15 mouse cellular contexts compared by ENCODE assay signal in genomic region chr5:114585682-114586081, GRCm38 (mm10). TPM values are rescaled to one million over a fixed set of nuclear protein-coding genes. Genes with fewer than 3 reads are reported as not detected.
DNase-seq lines count a peak whose midpoint lies in the region; ATAC-seq and TF ChIP-seq lines count a peak whose summit lies in the region.
"Had no signal": no experiment of that assay in that cellular context is flagged by ENCODE, and none has a peak within 500 bp of the region (broad histone marks: within the 10 kb centered on the region; RNA-seq: fewer than 3 reads in every experiment).

No protein-coding gene starts in this region.

- H3K9me3 ChIP-seq in hindbrain, embryonic 12.5 days (replicated peaks), result no peaks in the 10 kb centered on the region
- H3K9me3 ChIP-seq in hindbrain, postnatal 0 days (ENCODE audit: low read length), result no peaks in the 10 kb centered on the region
- H3K9me3 ChIP-seq in neural tube, embryonic 12.5 days, result no peaks in the 10 kb centered on the region
- no peaks in the 10 kb centered on the region for H3K9me3 ChIP-seq in neural tube, embryonic 15.5 days (replicated peaks)
- no peaks in the 10 kb centered on the region for H3K9me3 ChIP-seq in limb, embryonic 12.5 days
- H3K9me3 ChIP-seq in stomach, postnatal 0 days (ENCODE audit: control insufficient read depth, low read length), result no peaks in the 10 kb centered on the region
- H3K9me3 ChIP-seq: G1E; limb, embryonic 15.5 days had no signal

- H3K9ac ChIP-seq in hindbrain, embryonic 12.5 days, result peak overlapping the region; percentile 41; the same call in 1 of the 2 replicates
- no peak overlapping the region for H3K9ac ChIP-seq in hindbrain, postnatal 0 days (replicated peaks; ENCODE audit: low read length)
- H3K9ac ChIP-seq in neural tube, embryonic 12.5 days, result no peak overlapping the region
- no peak overlapping the region for H3K9ac ChIP-seq in neural tube, embryonic 15.5 days (replicated peaks)
- no peak overlapping the region for H3K9ac ChIP-seq in limb, embryonic 12.5 days (replicated peaks)
- H3K9ac ChIP-seq in stomach, postnatal 0 days (ENCODE audit: low read length), result no peak overlapping the region
- H3K9ac ChIP-seq: limb, embryonic 15.5 days had no signal

- no peak overlapping the region for H3K4me3 ChIP-seq in hindbrain, embryonic 12.5 days
- no peak overlapping the region for H3K4me3 ChIP-seq in hindbrain, postnatal 0 days (ENCODE audit: low read length)
- no peak overlapping the region for H3K4me3 ChIP-seq in neural tube, embryonic 12.5 days
- no peak overlapping the region for H3K4me3 ChIP-seq in neural tube, embryonic 15.5 days (replicated peaks)
- no peak overlapping the region for H3K4me3 ChIP-seq in limb, embryonic 12.5 days (replicated peaks)
- no peak overlapping the region for H3K4me3 ChIP-seq in stomach, postnatal 0 days (ENCODE audit: low read depth, low read length)
- H3K4me3 ChIP-seq: erythroblast, embryonic 14.5 days; limb, embryonic 15.5 days had no signal

- 6% methylated on average over 5 of the region's 5 CpGs for WGBS in hindbrain, embryonic 12.5 days
- WGBS in hindbrain, postnatal 0 days, result 26% methylated on average over 5 of the region's 5 CpGs
- WGBS in neural tube, embryonic 12.5 days, result 13% methylated on average over 5 of the region's 5 CpGs
- WGBS in neural tube, embryonic 15.5 days, result 14% methylated on average over 5 of the region's 5 CpGs
- WGBS in limb, embryonic 12.5 days, result 13% methylated on average over 5 of the region's 5 CpGs
- 9% methylated on average over 5 of the region's 5 CpGs for WGBS in stomach, postnatal 0 days

- peaks cover 6% of the 10 kb centered on the region; the same call in 1 of the 2 replicates for H3K27me3 ChIP-seq in hindbrain, embryonic 12.5 days
- no peaks in the 10 kb centered on the region for H3K27me3 ChIP-seq in hindbrain, postnatal 0 days (ENCODE audit: insufficient read depth, low read length)
- H3K27me3 ChIP-seq in neural tube, embryonic 12.5 days (replicated peaks), result no peaks in the 10 kb centered on the region
- H3K27me3 ChIP-seq in neural tube, embryonic 15.5 days (replicated peaks), result no peaks in the 10 kb centered on the region
- H3K27me3 ChIP-seq in limb, embryonic 12.5 days, result peaks cover 5% of the 10 kb centered on the region; the same call in 1 of the 2 replicates
- H3K27me3 ChIP-seq in stomach, postnatal 0 days (ENCODE audit: control insufficient read depth, insufficient read depth, low read length), result no peaks in the 10 kb centered on the region

- H3K27ac ChIP-seq in hindbrain, embryonic 12.5 days, result peak overlapping the region; percentile 69; the same call in 1 of the 2 replicates
- H3K27ac ChIP-seq in hindbrain, postnatal 0 days, result no peak overlapping the region
- no peak overlapping the region for H3K27ac ChIP-seq in neural tube, embryonic 12.5 days
- no peak overlapping the region for H3K27ac ChIP-seq in neural tube, embryonic 15.5 days (replicated peaks)
- H3K27ac ChIP-seq in limb, embryonic 12.5 days, result peak overlapping the region; percentile 20; the same call in 1 of the 2 replicates
- 0 out of 2 replicates have a peak overlapping the region, but pooled peaks have one; percentile 13 for H3K27ac ChIP-seq in stomach, postnatal 0 days (replicated peaks)
- H3K27ac ChIP-seq: limb, embryonic 15.5 days; macrophage had no signal

- H3K4me2 ChIP-seq in hindbrain, embryonic 12.5 days (replicated peaks), result no peak overlapping the region
- no peak overlapping the region for H3K4me2 ChIP-seq in hindbrain, postnatal 0 days (ENCODE audit: low read depth, low read length)
- H3K4me2 ChIP-seq in neural tube, embryonic 12.5 days (replicated peaks), result 0 out of 2 replicates have a peak overlapping the region, but pooled peaks have one; percentile 9
- H3K4me2 ChIP-seq in neural tube, embryonic 15.5 days, result no peak overlapping the region
- H3K4me2 ChIP-seq in limb, embryonic 12.5 days, result no peak overlapping the region
- H3K4me2 ChIP-seq in stomach, postnatal 0 days (replicated peaks; ENCODE audit: low read depth), result no peak overlapping the region
- H3K4me2 ChIP-seq: limb, embryonic 15.5 days had no signal

- no peak for ATAC-seq in hindbrain, embryonic 12.5 days (ENCODE audit: low FRiP score)
- no peak for ATAC-seq in hindbrain, postnatal 0 days
- ATAC-seq in neural tube, embryonic 12.5 days (ENCODE audit: low FRiP score, low read depth), result no peak
- no peak for ATAC-seq in neural tube, embryonic 15.5 days (ENCODE audit: low FRiP score)
- no peak for ATAC-seq in limb, embryonic 12.5 days (ENCODE audit: insufficient number of reproducible peaks, insufficient read depth, low FRiP score, low TSS enrichment, low read depth)
- no peak for ATAC-seq in stomach, postnatal 0 days (ENCODE audit: low FRiP score, low TSS enrichment)

- peaks cover 87% of the 10 kb centered on the region for H3K4me1 ChIP-seq in hindbrain, embryonic 12.5 days
- H3K4me1 ChIP-seq in hindbrain, postnatal 0 days (ENCODE audit: insufficient read depth, low read length), result peaks cover 19% of the 10 kb centered on the region
- peaks cover 86% of the 10 kb centered on the region for H3K4me1 ChIP-seq in neural tube, embryonic 12.5 days
- peaks cover 83% of the 10 kb centered on the region for H3K4me1 ChIP-seq in neural tube, embryonic 15.5 days
- peaks cover 33% of the 10 kb centered on the region for H3K4me1 ChIP-seq in limb, embryonic 12.5 days (replicated peaks)
- peaks cover 5% of the 10 kb centered on the region; the same call in 1 of the 2 replicates for H3K4me1 ChIP-seq in stomach, postnatal 0 days (replicated peaks; ENCODE audit: control insufficient read depth, insufficient read depth)
- H3K4me1 ChIP-seq: limb, embryonic 15.5 days had no signal

- H3K36me3 ChIP-seq in hindbrain, embryonic 12.5 days, result no peaks in the 10 kb centered on the region
- no peaks in the 10 kb centered on the region for H3K36me3 ChIP-seq in hindbrain, postnatal 0 days (ENCODE audit: insufficient read depth, low read length)
- H3K36me3 ChIP-seq in neural tube, embryonic 12.5 days, result no peaks in the 10 kb centered on the region
- H3K36me3 ChIP-seq in neural tube, embryonic 15.5 days, result no peaks in the 10 kb centered on the region
- H3K36me3 ChIP-seq in limb, embryonic 12.5 days, result no peaks in the 10 kb centered on the region
- H3K36me3 ChIP-seq in stomach, postnatal 0 days (ENCODE audit: control insufficient read depth, insufficient read depth, low read length), result no peaks in the 10 kb centered on the region
- H3K36me3 ChIP-seq: limb, embryonic 15.5 days had no signal

- no peak for TF ChIP-seq CTCF in hindbrain, postnatal 0 days (IDR thresholded peaks at IDR 0.05; ENCODE audit: low read depth)
- peak; percentile 47 for TF ChIP-seq CTCF in stomach, postnatal 0 days (IDR thresholded peaks at IDR 0.05; ENCODE audit: low read depth)

- no peak for TF ChIP-seq EP300 in stomach, postnatal 0 days (optimal IDR thresholded peaks at IDR 0.05)

- no peak for DNase-seq in hindbrain, postnatal 0 days (ENCODE audit: low spot score)
- DNase-seq in stomach, postnatal 0 days (ENCODE audit: low spot score), result no peak
- no peak for DNase-seq in thymus, postnatal 0 days (ENCODE audit: low spot score)
- DNase-seq in right cerebral cortex, postnatal 4 days, result no peak
- DNase-seq: cerebellum, adult 11 months; kidney, postnatal 14 days; right cerebral cortex, adult 18-20 months had no signal

RNA-seq across cellular contexts. Expression of gene Fam222a, which starts 17.9 kb away (rescaled TPM):
- polyA plus RNA-seq in hindbrain, embryonic 12.5 days (2016; fragmentation: Nextera tagmentation; extraction: Ambion mirVana), result 9.4 and 9.9 TPM in 2 replicates
- 11.7 and 15.1 TPM in 2 replicates for total RNA-seq in hindbrain, postnatal 0 days (2014; rRNA removed)
- polyA plus RNA-seq in hindbrain, postnatal 0 days (2015; fragmentation: Nextera tagmentation; extraction: Ambion mirVana), result 2.8 and 2.9 TPM in 2 replicates
- polyA plus RNA-seq in neural tube, embryonic 12.5 days (2016; fragmentation: Nextera tagmentation; extraction: Ambion mirVana), result 7.2 and 8.0 TPM in 2 replicates
- polyA plus RNA-seq in neural tube, embryonic 15.5 days (2015; fragmentation: Nextera tagmentation; extraction: Ambion mirVana), result 4.7 and 5.3 TPM in 2 replicates
- 1.7 and 2.1 TPM in 2 replicates for polyA plus RNA-seq in limb, embryonic 12.5 days (2016; fragmentation: Nextera tagmentation; extraction: Ambion mirVana)
- polyA plus RNA-seq in stomach, postnatal 0 days (2015; fragmentation: Nextera tagmentation; extraction: Ambion mirVana), result 0.79 and 0.98 TPM in 2 replicates
- 1.6 and 2.3 TPM in 2 replicates for polyA plus RNA-seq in thymus, postnatal 0 days (2015; fragmentation: Nextera tagmentation; extraction: Ambion mirVana)

Comparison
In these comparisons a context has a peak if more than half of its experiments do, and no peak if none do; other contexts are left out.
1. H3K27ac ChIP-seq: peak in hindbrain, embryonic 12.5 days (single experiment), limb, embryonic 12.5 days (single experiment) and stomach, postnatal 0 days (single experiment); none in hindbrain, postnatal 0 days (single experiment), neural tube, embryonic 12.5 days (single experiment) and neural tube, embryonic 15.5 days (single experiment).